Mouse (Mus musculus) ES-Bruce4 (cell line): ENCODE data around the gene Tnfrsf14.
A peak's percentile ranks its signal among the peaks of the same experiment; 100 is the strongest.

ENCODE experiments used
- CTCF ChIP-seq: IDR thresholded peaks from one replicate; pipeline ENCODE4 v1.8.1; 2011; ENCODE audit warnings: low read depth, low read length
- EP300 ChIP-seq: IDR thresholded peaks from 2 replicates; pipeline ENCODE4 v1.6.1; 2011; ENCODE audit warnings: low read depth, low read length; ENCODE audit not compliant: insufficient read depth
- POLR2A ChIP-seq: IDR thresholded peaks from one replicate; pipeline ENCODE4 v1.8.1; 2011; ENCODE audit warnings: low read length; ENCODE audit not compliant: insufficient read depth

GRCm38 (mm10) chr4:154935788-154936187 is 7.4 kb upstream of the Tnfrsf14 start:
- peak; percentile 40 for TF ChIP-seq CTCF
- TF ChIP-seq EP300 = no peak
- no peak for TF ChIP-seq POLR2A
